Mouse (Mus musculus): Measurements from ENCODE around the gene Timm10.

Timm10 gene

GRCm38 (mm10) chr2:84859991-84860780, 33.4 kb downstream of the Timm10 start:
- no peak for DNase-seq (ENCODE audit: low spot score)

GRCm38 (mm10) chr2:84861430-84861829, 34.6 kb downstream of the Timm10 start:
- no peak for DNase-seq (ENCODE audit: low spot score)

- no peak for DNase-seq (ENCODE audit: low spot score)
Measured at GRCm38 (mm10) chr2:84862231-84862630, 35.4 kb downstream of the Timm10 start.

- DNase-seq (ENCODE audit: low spot score): peak; percentile 74
Measured at GRCm38 (mm10) chr2:84865616-84866571, 39.1 kb downstream of the Timm10 start.

- DNase-seq (ENCODE audit: low spot score): peak; percentile 63
Measured at GRCm38 (mm10) chr2:84868521-84868943, 41.7 kb downstream of the Timm10 start.

GRCm38 (mm10) chr2:84868977-84869376, 42.2 kb downstream of the Timm10 start:
- DNase-seq (ENCODE audit: low spot score): no peak

GRCm38 (mm10) chr2:84870623-84871160, 43.9 kb downstream of the Timm10 start:
- no peak for DNase-seq (ENCODE audit: low spot score)

- peak; percentile 44 for DNase-seq (ENCODE audit: low spot score)
Measured at GRCm38 (mm10) chr2:84872105-84872716, 45.4 kb downstream of the Timm10 start.

GRCm38 (mm10) chr2:84875842-84876241, 49.0 kb downstream of the Timm10 start:
- no peak for DNase-seq (ENCODE audit: low spot score)
